Mouse (Mus musculus): ENCODE results near the gene Ndufs2. TPM values are rescaled to one million over a fixed set of nuclear protein-coding genes. Genes with fewer than 3 reads are reported as not detected.
A peak's percentile ranks its signal among the peaks of the same experiment; 100 is the strongest.

Ndufs2 gene
- polyA plus RNA-seq, 1 experiment from 2014 or later = 219 TPM

DNA sequence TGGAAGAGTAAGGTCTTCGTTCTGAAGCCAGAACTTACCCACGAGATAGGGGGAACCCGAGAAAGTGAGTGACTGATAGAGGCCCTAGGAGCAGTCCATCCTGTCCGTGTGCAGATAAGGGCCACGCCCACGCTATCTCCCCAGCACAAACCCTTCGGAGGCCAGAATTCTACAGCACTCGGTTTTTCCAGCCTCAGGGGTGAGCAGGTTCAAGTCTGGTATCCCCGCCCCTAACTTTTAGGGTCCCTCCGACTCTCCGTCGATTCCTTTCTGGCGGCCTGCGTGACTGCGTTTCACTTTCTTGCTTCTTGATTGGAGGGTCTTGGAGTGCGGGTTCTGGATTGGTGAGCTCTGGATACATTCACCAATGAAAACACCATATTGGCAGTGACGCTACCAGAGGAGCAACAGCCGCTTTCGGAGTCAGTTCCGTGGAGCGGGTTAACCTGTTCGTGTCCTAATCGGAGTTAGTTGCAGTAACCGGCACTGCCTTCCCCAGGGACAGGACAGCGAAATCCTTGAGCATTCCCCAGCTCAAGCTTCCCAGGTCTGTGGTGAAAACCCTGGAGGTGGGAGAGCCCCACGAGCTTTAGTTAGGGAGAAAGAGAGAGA, 29.8 kb upstream of the Ndufs2 start, which contains the start of gene Ppox:
TSS of gene Ppox (minus strand) at position 271 of the 612 bp plus-strand sequence.
- H3K9me3 ChIP-seq (ENCODE audit: control insufficient read depth, low read depth, low read length) = no peaks in the 10 kb centered on the region
- H3K4me3 ChIP-seq (ENCODE audit: low read depth, low read length) = peak within 1 kb of the TSS; percentile 45
- H3K36me3 ChIP-seq (ENCODE audit: control insufficient read depth, insufficient read depth, low read length) = peaks cover 60% of the 10 kb centered on the region
- peak; percentile 99 for ATAC-seq (ENCODE audit: insufficient number of reproducible peaks, insufficient read depth, low FRiP score, low read depth)
- peak within 1 kb of the TSS; percentile 54 for H3K9ac ChIP-seq (replicated peaks; ENCODE audit: low read depth, low read length)
- no peaks in the 10 kb centered on the region for H3K27me3 ChIP-seq (ENCODE audit: control insufficient read depth, insufficient read depth, low read length)
- peak within 1 kb of the TSS; percentile 76 for H3K27ac ChIP-seq (ENCODE audit: low read length)
- H3K4me2 ChIP-seq (replicated peaks; ENCODE audit: low read depth, low read length) = peak within 1 kb of the TSS; percentile 78
- peaks cover 16% of the 10 kb centered on the region for H3K4me1 ChIP-seq (ENCODE audit: control insufficient read depth, insufficient read depth, low read length)
- WGBS = under 1% methylated on average over 26 of the region's 26 CpGs

- Histone ChIP-seq H3K36me3 (ENCODE audit: control insufficient read depth, insufficient read depth, low read length) (peaks cover 63% of the 10 kb centered on the region), H3K27me3 (ENCODE audit: control insufficient read depth, insufficient read depth, low read length) (no peaks in the 10 kb centered on the region), H3K9ac (replicated peaks; ENCODE audit: low read depth, low read length) (peak overlapping the region; percentile 54), H3K4me1 (ENCODE audit: control insufficient read depth, insufficient read depth, low read length) (peaks cover 15% of the 10 kb centered on the region), H3K27ac (ENCODE audit: low read length) (peak overlapping the region; percentile 49; the same call in 1 of the 2 replicates), H3K4me2 (replicated peaks; ENCODE audit: low read depth, low read length) (peak overlapping the region; percentile 78), H3K4me3 (ENCODE audit: low read depth, low read length) (peak overlapping the region; percentile 45), H3K9me3 (ENCODE audit: control insufficient read depth, low read depth, low read length) (no peaks in the 10 kb centered on the region)
- ATAC-seq (ENCODE audit: insufficient number of reproducible peaks, insufficient read depth, low FRiP score, low read depth) = peak; percentile 10; the same call in 1 of the 2 replicates
- WGBS = under 1% methylated on average over 25 of the region's 25 CpGs
Observed at GRCm38 (mm10) chr1:171280250-171280915, 29.2 kb upstream of the Ndufs2 start.

- H3K4me3 ChIP-seq (ENCODE audit: low read depth, low read length) = peak overlapping the region; percentile 45
- no peaks in the 10 kb centered on the region for H3K27me3 ChIP-seq (ENCODE audit: control insufficient read depth, insufficient read depth, low read length)
- no peak for ATAC-seq (ENCODE audit: insufficient number of reproducible peaks, insufficient read depth, low FRiP score, low read depth)
- H3K4me1 ChIP-seq (ENCODE audit: control insufficient read depth, insufficient read depth, low read length) = peaks cover 15% of the 10 kb centered on the region
- H3K4me2 ChIP-seq (replicated peaks; ENCODE audit: low read depth, low read length) = peak overlapping the region; percentile 78
- peak overlapping the region; percentile 54; the same call in 1 of the 2 replicates for H3K9ac ChIP-seq (replicated peaks; ENCODE audit: low read depth, low read length)
- no peak overlapping the region for H3K27ac ChIP-seq (ENCODE audit: low read length)
- H3K36me3 ChIP-seq (ENCODE audit: control insufficient read depth, insufficient read depth, low read length) = peaks cover 62% of the 10 kb centered on the region
- 59% methylated on average over 5 of the region's 5 CpGs for WGBS
- no peaks in the 10 kb centered on the region for H3K9me3 ChIP-seq (ENCODE audit: control insufficient read depth, low read depth, low read length)
Observed at GRCm38 (mm10) chr1:171279721-171280120, 28.5 kb upstream of the Ndufs2 start.

DNA sequence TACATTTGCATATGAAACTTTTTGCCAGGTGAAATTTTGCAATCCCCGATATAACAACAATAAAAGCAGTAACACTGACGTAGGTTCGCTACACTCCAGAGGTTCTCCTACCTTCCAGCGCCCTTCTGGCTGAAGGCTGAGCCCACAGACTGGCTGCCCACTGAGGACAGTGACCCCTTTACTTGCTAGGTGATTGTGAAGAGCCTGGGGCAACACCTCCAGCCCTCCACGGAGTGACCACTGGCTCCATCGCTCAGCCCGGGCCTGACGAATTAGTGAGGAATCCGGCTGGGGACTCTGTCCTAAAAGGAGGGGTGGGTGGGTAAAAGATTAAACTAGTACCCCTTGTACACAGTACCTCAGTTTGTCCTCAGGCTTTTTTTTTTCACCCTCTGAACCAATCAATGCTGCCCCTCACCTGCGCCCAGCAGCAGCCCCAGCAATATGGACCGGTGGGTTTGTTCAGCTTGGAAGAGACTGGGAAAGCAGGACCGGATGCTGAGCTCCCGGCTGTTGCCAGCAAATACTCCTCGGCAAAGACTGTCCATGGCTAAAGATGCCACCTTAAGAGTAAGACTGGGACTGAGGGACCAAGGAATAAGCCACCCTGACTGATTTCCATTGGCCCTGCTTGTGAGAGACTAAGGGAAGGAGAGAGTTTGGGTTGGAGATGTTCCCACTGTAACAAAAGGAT, 28.0 kb upstream of the Ndufs2 start:
- Histone ChIP-seq H3K4me1 (ENCODE audit: control insufficient read depth, insufficient read depth, low read length) (peaks cover 15% of the 10 kb centered on the region), H3K4me3 (ENCODE audit: low read depth, low read length) (peak overlapping the region; percentile 45; the same call in 1 of the 2 replicates), H3K4me2 (replicated peaks; ENCODE audit: low read depth, low read length) (no peak overlapping the region), H3K36me3 (ENCODE audit: control insufficient read depth, insufficient read depth, low read length) (peaks cover 64% of the 10 kb centered on the region), H3K27ac (ENCODE audit: low read length) (no peak overlapping the region), H3K9ac (replicated peaks; ENCODE audit: low read depth, low read length) (no peak overlapping the region), H3K9me3 (ENCODE audit: control insufficient read depth, low read depth, low read length) (no peaks in the 10 kb centered on the region), H3K27me3 (ENCODE audit: control insufficient read depth, insufficient read depth, low read length) (no peaks in the 10 kb centered on the region)
- no peak for ATAC-seq (ENCODE audit: insufficient number of reproducible peaks, insufficient read depth, low FRiP score, low read depth)
- 89% methylated on average over 14 of the region's 14 CpGs for WGBS

DNA sequence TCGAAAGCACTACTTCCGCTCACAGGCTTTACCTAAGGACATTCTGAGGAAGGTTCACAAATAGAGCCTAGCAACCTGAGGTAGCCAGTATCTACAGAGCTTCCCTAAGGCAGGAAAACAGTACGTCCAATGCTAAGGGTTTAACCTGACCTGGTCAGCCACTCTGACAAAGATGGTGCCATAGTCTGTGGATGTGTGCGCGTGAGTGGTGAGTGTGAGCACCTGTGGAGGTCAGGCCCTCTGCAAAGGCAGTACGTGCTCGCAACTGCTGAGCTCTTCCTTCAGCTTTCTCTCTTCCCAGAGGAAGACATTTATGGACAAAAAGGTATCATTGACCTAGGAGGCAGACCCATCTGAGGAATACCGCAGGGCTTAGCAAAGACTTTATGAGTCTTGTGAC, 27.2 kb upstream of the Ndufs2 start:
- H3K27me3 ChIP-seq (ENCODE audit: control insufficient read depth, insufficient read depth, low read length) = no peaks in the 10 kb centered on the region
- no peaks in the 10 kb centered on the region for H3K9me3 ChIP-seq (ENCODE audit: control insufficient read depth, low read depth, low read length)
- no peak for ATAC-seq (ENCODE audit: insufficient number of reproducible peaks, insufficient read depth, low FRiP score, low read depth)
- peaks cover 15% of the 10 kb centered on the region for H3K4me1 ChIP-seq (ENCODE audit: control insufficient read depth, insufficient read depth, low read length)
- H3K4me2 ChIP-seq (replicated peaks; ENCODE audit: low read depth, low read length) = no peak overlapping the region
- H3K4me3 ChIP-seq (ENCODE audit: low read depth, low read length) = no peak overlapping the region
- peaks cover 65% of the 10 kb centered on the region for H3K36me3 ChIP-seq (ENCODE audit: control insufficient read depth, insufficient read depth, low read length)
- H3K9ac ChIP-seq (replicated peaks; ENCODE audit: low read depth, low read length) = no peak overlapping the region
- 91% methylated on average over 8 of the region's 8 CpGs for WGBS
- no peak overlapping the region for H3K27ac ChIP-seq (ENCODE audit: low read length)

DNA sequence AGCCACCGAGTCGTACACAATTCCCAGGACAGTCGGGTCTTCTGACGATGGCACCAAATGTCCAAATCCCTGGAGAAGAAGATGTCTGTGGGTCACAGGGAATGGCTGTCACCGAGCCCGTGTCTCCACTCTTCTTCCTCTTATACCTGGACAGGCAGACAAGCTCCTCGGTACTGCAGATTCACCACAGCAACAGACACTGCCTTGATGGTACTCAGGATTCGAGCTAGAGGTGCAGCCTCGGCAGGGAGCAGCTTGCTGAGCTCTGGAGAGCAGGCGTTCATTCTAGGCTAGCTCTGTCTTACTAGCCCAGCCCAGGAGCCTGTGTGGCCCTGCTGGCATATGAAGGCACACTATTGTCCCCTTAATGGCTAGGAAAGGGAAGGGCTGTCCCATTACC, 26.5 kb upstream of the Ndufs2 start:
- no peak overlapping the region for H3K4me2 ChIP-seq (replicated peaks; ENCODE audit: low read depth, low read length)
- H3K4me1 ChIP-seq (ENCODE audit: control insufficient read depth, insufficient read depth, low read length) = peaks cover 15% of the 10 kb centered on the region
- no peak overlapping the region for H3K27ac ChIP-seq (ENCODE audit: low read length)
- 90% methylated on average over 10 of the region's 10 CpGs for WGBS
- H3K9me3 ChIP-seq (ENCODE audit: control insufficient read depth, low read depth, low read length) = no peaks in the 10 kb centered on the region
- H3K27me3 ChIP-seq (ENCODE audit: control insufficient read depth, insufficient read depth, low read length) = no peaks in the 10 kb centered on the region
- H3K9ac ChIP-seq (replicated peaks; ENCODE audit: low read depth, low read length) = no peak overlapping the region
- peaks cover 63% of the 10 kb centered on the region for H3K36me3 ChIP-seq (ENCODE audit: control insufficient read depth, insufficient read depth, low read length)
- H3K4me3 ChIP-seq (ENCODE audit: low read depth, low read length) = no peak overlapping the region
- ATAC-seq (ENCODE audit: insufficient number of reproducible peaks, insufficient read depth, low FRiP score, low read depth) = no peak

DNA sequence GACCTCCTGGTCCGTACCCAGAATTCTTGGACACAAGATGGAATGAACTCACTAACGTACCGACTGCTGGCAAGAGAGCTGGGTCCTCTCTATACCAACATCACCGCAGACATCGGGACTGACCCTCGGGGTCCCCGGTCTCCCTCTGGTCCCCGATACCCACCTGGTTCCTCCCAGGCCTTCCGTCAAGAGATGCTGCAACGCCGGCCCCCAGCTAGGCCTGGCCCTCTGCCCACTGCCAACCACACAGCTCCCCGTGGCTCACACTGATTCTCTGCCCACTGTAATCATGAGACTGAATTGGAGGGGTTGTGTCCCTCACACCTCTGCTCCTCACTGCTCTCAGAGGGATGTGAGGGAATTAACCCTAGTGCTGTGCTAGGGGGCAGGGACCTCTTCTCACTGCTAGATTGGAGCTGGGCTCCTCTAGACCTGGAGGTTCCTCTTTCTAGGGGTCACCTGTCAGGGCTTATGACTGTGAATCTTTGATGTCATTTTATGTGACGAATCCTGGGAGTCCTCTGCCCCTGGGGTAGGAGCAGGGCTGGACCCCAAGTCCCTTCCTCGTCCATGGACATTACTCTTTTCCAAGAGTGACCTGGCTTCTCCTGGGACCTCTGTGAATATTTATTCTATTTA, 25.0 kb upstream of the Ndufs2 start:
- Histone ChIP-seq H3K4me1 (ENCODE audit: control insufficient read depth, insufficient read depth, low read length) (peaks cover 18% of the 10 kb centered on the region), H3K4me2 (replicated peaks; ENCODE audit: low read depth, low read length) (no peak overlapping the region), H3K9me3 (ENCODE audit: control insufficient read depth, low read depth, low read length) (no peaks in the 10 kb centered on the region), H3K4me3 (ENCODE audit: low read depth, low read length) (no peak overlapping the region), H3K36me3 (ENCODE audit: control insufficient read depth, insufficient read depth, low read length) (peaks cover 56% of the 10 kb centered on the region), H3K9ac (replicated peaks; ENCODE audit: low read depth, low read length) (no peak overlapping the region), H3K27me3 (ENCODE audit: control insufficient read depth, insufficient read depth, low read length) (no peaks in the 10 kb centered on the region), H3K27ac (ENCODE audit: low read length) (no peak overlapping the region)
- WGBS = 91% methylated on average over 14 of the region's 14 CpGs
- no peak for ATAC-seq (ENCODE audit: insufficient number of reproducible peaks, insufficient read depth, low FRiP score, low read depth)

DNA sequence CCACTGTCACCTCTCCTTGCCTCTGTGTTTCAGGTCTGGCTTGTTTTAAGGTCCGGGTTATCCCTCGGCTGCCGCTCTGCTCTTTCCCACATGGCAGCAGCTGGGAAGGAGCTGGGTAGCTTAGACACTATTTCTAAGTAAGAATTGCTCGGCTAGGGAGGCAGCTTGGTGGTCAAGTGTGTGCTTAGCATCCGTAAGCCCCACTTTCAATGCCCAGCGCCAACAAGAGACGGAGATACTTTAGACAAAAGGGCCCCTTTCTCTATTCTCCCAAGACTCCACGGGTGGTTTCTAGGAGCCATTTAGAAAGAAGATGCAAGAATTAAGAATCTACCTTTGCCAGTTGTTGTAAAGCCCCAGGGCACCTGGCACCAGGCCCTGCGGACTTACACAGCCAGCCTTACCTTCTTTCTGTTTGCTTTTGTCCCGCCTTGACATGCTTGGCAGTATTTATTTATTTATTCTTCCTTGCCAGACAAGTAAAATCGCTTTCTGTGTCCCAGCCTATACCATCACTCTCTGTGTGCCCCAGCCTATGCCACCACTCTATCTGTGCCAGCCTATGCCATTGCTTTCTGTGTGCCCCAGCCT, 24.1 kb upstream of the Ndufs2 start:
- Histone ChIP-seq H3K4me3 (ENCODE audit: low read depth, low read length) (no peak overlapping the region), H3K9ac (replicated peaks; ENCODE audit: low read depth, low read length) (no peak overlapping the region), H3K4me2 (replicated peaks; ENCODE audit: low read depth, low read length) (no peak overlapping the region), H3K27ac (ENCODE audit: low read length) (no peak overlapping the region), H3K27me3 (ENCODE audit: control insufficient read depth, insufficient read depth, low read length) (no peaks in the 10 kb centered on the region), H3K36me3 (ENCODE audit: control insufficient read depth, insufficient read depth, low read length) (peaks cover 56% of the 10 kb centered on the region), H3K9me3 (ENCODE audit: control insufficient read depth, low read depth, low read length) (no peaks in the 10 kb centered on the region), H3K4me1 (ENCODE audit: control insufficient read depth, insufficient read depth, low read length) (peaks cover 21% of the 10 kb centered on the region)
- WGBS = 85% methylated on average over 11 of the region's 11 CpGs
- no peak for ATAC-seq (ENCODE audit: insufficient number of reproducible peaks, insufficient read depth, low FRiP score, low read depth)

Measured in stomach, embryonic 14.5 days (tissue).